Mouse (Mus musculus) lung, embryonic 16.5 days (tissue): Measurements from ENCODE around the gene Apba2. TPM values are rescaled to one million over a fixed set of nuclear protein-coding genes. Genes with fewer than 3 reads are reported as not detected.

ENCODE experiments used
- ATAC-seq: fragments of 200-750 bp; cut with Nextera tagmentation; 2 replicates; pipeline ENCODE4 v1.8.0; 2017; ENCODE audit warnings: low read depth, mild to moderate bottlenecking, moderate library complexity
- H3K27ac ChIP-seq: fragments of 300-500 bp; sonication (generic); 2 replicates; pipeline ENCODE4 v1.5.1; 2014; ENCODE audit warnings: mild to moderate bottlenecking, control low read depth, low read length
- H3K27me3 ChIP-seq: fragments of 300-500 bp; sonication (generic); 2 replicates; pipeline ENCODE4 v1.6.1; 2014; ENCODE audit warnings: low read depth, low read length, mixed read lengths; ENCODE audit not compliant: control insufficient read depth, insufficient read depth
- H3K36me3 ChIP-seq: fragments of 300-500 bp; sonication (generic); 2 replicates; pipeline ENCODE4 v1.6.1; 2014; ENCODE audit warnings: low read length; ENCODE audit not compliant: control insufficient read depth, insufficient read depth
- H3K4me1 ChIP-seq: fragments of 300-500 bp; sonication (generic); replicated peaks from 2 replicates; pipeline ENCODE4 v1.6.1; 2014; ENCODE audit warnings: low read length, mixed read lengths; ENCODE audit not compliant: control insufficient read depth, insufficient read depth
- H3K4me2 ChIP-seq: fragments of 300-500 bp; sonication (generic); 2 replicates; pipeline ENCODE4 v1.6.1; 2014; ENCODE audit warnings: low read depth, low read length, control low read depth
- H3K4me3 ChIP-seq: fragments of 300-500 bp; sonication (generic); 2 replicates; pipeline ENCODE4 v1.5.1; 2014; ENCODE audit warnings: mild to moderate bottlenecking, low read length, control low read depth
- H3K9ac ChIP-seq: fragments of 300-500 bp; sonication (generic); 2 replicates; pipeline ENCODE4 v1.6.1; 2014; ENCODE audit warnings: low read length, control low read depth
- H3K9me3 ChIP-seq: fragments of 300-500 bp; sonication (generic); 2 replicates; pipeline ENCODE4 v1.6.1; 2016; ENCODE audit warnings: low read length; ENCODE audit not compliant: control insufficient read depth
- WGBS: fragments of 180-500 bp; shearing (Covaris S2); extraction: QIAGEN DNeasy Blood & Tissue Kit; methylation state at CpG from one replicate; pipeline ENCODE4 v1.1.7; 2014; 5-methylcytosine and 5-hydroxymethylcytosine counted together
- polyA plus RNA-seq: library from polyadenylated mRNA; unstranded; fragments of >200 nt; fragmentation: Nextera tagmentation; extraction: Ambion mirVana; gene quantifications from 2 replicates; pipeline ENCODE4 v1.2.1, GENCODE M21; 2015

Gene Apba2
- polyA plus RNA-seq = 1.5 and 1.7 TPM in 2 replicates

DNA sequence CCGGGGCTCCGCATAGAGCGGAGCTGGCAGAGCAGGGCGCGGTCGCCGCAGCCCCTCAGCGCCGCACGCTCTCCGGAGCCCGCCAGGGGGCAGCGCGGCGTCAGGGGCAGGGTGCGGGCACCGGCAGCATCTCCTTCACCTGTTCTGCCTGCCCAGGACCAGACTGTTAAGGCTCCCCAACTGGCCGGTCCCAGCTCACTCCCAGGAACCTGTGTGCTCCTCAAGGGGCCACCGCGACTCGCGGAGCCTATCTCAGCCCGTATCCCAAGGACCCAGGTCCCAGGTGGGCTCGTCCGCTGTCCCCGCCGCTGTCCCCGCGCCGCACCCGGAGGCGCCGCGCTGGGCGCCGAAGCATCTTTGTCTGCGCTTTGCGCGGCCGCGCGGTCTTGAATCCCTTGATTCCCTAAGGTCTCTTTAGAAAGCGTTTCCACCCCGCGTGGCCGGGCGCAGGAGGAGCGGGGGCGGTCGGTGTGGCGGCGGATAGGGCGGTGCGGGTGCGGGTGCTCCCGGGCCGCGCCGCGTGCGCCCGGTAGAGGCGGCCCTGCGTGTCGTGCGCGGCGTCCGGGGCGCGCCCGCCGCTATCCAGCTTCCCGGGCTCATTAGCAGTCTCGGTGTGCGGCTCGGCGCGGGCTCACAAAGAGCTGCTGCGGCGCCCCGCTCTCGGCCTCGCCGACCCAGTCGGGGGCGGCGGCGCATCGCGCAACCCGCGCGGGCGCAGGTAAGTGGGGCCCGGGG lies at the start of gene Apba2:
Gene Apba2, plus strand, starts transcription at position 171 of the 735 bp plus-strand sequence.
- ATAC-seq = peak; percentile 70
- H3K4me1 ChIP-seq = peaks cover 11% of the 10 kb centered on the region; the same call in 1 of the 2 replicates
- H3K9ac ChIP-seq = peak within 1 kb of the TSS; percentile 51
- H3K4me3 ChIP-seq = peak within 1 kb of the TSS; percentile 54
- no peak within 1 kb of the TSS for H3K27ac ChIP-seq
- peaks cover 34% of the 10 kb centered on the region for H3K27me3 ChIP-seq
- no peaks in the 10 kb centered on the region for H3K36me3 ChIP-seq
- H3K9me3 ChIP-seq = peaks cover 3% of the 10 kb centered on the region; the same call in 1 of the 2 replicates
- H3K4me2 ChIP-seq = peak within 1 kb of the TSS; percentile 90
- WGBS = under 1% methylated on average over 81 of the region's 96 CpGs

DNA sequence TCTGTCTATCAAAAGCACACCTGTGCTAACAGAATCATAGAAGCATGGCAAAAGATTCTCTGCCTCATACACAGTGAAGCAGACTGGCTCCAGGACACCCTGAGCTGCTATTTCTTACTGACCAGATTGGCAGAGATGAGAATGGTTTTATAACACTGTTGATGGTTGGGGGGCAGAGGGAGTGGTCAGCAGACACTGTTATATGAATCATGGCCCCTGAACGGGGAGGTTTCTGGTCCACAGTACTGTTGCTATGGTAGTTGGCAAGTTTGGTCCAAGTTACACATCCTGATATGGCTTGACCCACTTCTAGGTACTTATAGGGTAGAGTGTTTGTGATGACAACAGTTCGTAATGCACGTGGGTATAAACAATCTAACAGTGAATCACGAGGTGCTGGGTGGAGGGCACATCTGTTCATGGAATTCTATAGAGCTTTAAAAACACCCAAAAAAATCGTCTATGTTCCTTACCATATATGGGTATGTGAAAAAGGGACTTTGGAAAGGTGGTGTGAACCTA lies 49.6 kb upstream of the Apba2 start:
- no peak for ATAC-seq
- Histone ChIP-seq H3K36me3 (no peaks in the 10 kb centered on the region), H3K9me3 (no peaks in the 10 kb centered on the region), H3K27ac (no peak overlapping the region), H3K4me2 (no peak overlapping the region), H3K27me3 (no peaks in the 10 kb centered on the region), H3K4me1 (no peaks in the 10 kb centered on the region), H3K9ac (no peak overlapping the region), H3K4me3 (no peak overlapping the region)
- 52% methylated on average over 5 of the region's 5 CpGs for WGBS

DNA sequence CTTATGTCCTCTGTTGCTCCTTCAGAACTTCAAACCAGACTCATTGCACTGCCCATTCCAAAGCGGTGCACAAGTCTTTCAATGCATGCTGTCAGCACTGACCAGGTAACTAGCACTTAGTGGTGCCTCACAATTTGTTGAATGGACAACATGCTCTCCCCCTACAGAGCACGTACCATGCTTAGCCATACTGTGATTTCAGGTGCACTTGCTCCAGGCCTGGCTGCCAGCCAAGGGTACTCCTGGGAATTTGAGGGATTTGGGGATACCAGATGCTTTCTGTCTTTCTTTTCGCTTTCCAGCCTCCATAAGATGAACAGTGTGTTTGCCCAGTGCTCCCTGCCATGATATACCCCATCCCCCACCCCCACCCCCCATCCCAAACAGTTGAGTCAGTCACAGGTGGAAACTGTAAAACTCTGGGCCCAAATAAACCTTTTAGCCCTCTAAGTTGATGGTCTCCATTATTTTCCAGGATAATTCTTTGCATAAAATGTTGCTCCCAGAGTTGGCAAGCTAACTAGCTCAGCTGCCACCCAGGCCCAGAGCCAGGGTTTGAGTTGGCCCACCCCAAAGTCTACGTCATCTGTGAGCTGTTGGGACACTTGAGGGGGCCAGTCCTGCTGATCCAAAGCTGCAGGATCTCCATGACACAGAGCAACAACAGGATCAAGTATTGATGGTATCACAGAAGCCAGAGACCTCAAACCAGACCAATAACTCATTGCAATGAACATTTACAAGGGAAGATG lies 48.9 kb upstream of the Apba2 start:
- WGBS = 68% methylated on average over 4 of the region's 4 CpGs
- H3K27ac ChIP-seq = no peak overlapping the region
- H3K36me3 ChIP-seq = no peaks in the 10 kb centered on the region
- no peaks in the 10 kb centered on the region for H3K9me3 ChIP-seq
- no peaks in the 10 kb centered on the region for H3K27me3 ChIP-seq
- H3K9ac ChIP-seq = no peak overlapping the region
- H3K4me2 ChIP-seq = no peak overlapping the region
- ATAC-seq = no peak
- no peaks in the 10 kb centered on the region for H3K4me1 ChIP-seq
- H3K4me3 ChIP-seq = no peak overlapping the region

DNA sequence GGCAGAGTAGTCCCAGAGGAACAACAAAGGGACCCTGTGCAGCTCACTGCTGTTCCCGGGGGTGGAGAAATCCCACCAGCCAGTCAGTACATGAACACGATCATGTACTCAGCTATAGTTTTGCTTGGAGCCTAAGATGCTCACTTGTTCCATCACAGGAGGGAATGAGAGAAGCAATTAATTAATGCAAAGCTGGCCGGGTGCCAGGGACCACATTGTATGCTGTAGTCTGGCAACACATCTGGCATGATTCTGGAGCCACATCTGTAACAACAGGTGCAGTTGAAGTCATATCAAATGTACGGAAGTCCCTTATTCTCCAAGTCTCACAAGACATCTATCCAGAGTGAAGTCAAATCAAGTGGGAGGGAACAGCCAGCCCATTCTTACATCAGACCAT lies 45.3 kb upstream of the Apba2 start:
- ATAC-seq = no peak
- no peak overlapping the region for H3K4me3 ChIP-seq
- no peak overlapping the region for H3K4me2 ChIP-seq
- WGBS = 72% methylated on average over 4 of the region's 4 CpGs
- H3K27ac ChIP-seq = no peak overlapping the region
- H3K27me3 ChIP-seq = no peaks in the 10 kb centered on the region
- H3K4me1 ChIP-seq = no peaks in the 10 kb centered on the region
- H3K9me3 ChIP-seq = no peaks in the 10 kb centered on the region
- H3K36me3 ChIP-seq = no peaks in the 10 kb centered on the region
- H3K9ac ChIP-seq = no peak overlapping the region

DNA sequence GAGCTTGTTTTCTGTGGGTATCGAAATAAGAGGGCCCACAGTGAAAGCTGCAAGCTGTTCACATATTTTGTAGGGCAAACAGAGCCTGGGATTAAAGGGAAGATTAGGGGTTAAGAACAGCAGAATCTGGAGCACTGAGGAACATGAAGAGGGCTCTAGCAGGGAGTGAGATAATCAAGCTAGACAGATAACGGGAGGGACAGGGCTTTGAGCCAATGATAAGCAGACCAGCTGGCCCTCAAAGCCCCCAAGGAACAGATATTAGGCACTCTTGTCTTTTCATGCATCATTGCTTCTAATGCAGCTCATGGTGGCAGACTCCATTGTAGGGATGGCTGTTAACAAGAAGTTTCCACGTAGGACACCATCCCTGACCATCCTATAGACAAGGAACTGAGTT lies 44.8 kb upstream of the Apba2 start:
- H3K4me1 ChIP-seq = no peaks in the 10 kb centered on the region
- WGBS = 68% methylated on average over 3 of the region's 3 CpGs
- ATAC-seq = no peak
- H3K36me3 ChIP-seq = no peaks in the 10 kb centered on the region
- H3K9me3 ChIP-seq = no peaks in the 10 kb centered on the region
- H3K27me3 ChIP-seq = no peaks in the 10 kb centered on the region
- H3K9ac ChIP-seq = no peak overlapping the region
- H3K4me3 ChIP-seq = no peak overlapping the region
- no peak overlapping the region for H3K27ac ChIP-seq
- no peak overlapping the region for H3K4me2 ChIP-seq

DNA sequence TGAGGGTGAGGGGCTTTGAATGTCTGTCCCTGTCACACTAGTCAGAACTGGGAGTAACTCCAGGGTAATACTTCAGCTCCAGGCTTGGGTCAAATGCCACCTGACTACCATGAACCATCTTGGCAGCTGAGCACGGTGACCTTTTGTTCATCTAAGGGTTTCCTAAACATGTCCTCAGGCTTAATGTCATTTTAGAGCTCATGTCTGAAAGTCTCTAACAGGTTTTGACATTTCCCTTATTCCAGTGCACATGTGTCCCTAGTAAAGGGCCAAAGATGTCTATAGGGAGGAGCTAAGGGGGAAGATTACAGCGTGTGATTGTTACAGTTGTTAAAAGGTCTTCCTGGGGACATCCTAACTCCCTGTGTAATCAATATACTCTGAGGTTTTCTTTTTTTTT lies 43.7 kb upstream of the Apba2 start:
- H3K27me3 ChIP-seq = no peaks in the 10 kb centered on the region
- H3K27ac ChIP-seq = no peak overlapping the region
- H3K4me1 ChIP-seq = no peaks in the 10 kb centered on the region
- H3K36me3 ChIP-seq = no peaks in the 10 kb centered on the region
- H3K9ac ChIP-seq = no peak overlapping the region
- H3K9me3 ChIP-seq = no peaks in the 10 kb centered on the region
- no peak for ATAC-seq
- 86% methylated on average over 2 of the region's 2 CpGs for whole genome bisulfite sequencing
- no peak overlapping the region for H3K4me2 ChIP-seq
- H3K4me3 ChIP-seq = no peak overlapping the region

DNA sequence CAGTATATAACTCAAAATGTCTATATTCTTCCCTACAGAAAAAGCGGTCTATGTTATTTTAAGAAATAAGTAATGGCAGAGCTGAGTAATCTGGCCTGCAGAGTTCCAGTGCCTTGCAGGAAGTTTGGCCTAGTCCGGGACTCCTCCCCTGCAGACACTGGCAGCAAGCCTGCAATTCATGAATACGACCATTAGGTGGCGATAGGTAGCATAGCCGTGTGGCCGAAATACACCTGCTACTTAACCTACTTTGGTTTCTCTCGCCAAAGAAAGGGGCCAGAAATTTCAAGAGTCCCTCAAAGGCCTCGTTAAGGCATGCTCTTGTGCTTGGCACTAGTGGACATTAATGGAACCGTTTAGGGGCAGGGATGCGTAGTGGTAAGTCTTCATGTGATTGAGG lies 4.1 kb upstream of the Apba2 start:
- H3K9me3 ChIP-seq = peaks cover 3% of the 10 kb centered on the region; the same call in 1 of the 2 replicates
- no peak overlapping the region for H3K4me2 ChIP-seq
- 33% methylated on average over 10 of the region's 10 CpGs for WGBS
- H3K9ac ChIP-seq = no peak overlapping the region
- no peaks in the 10 kb centered on the region for H3K36me3 ChIP-seq
- H3K27me3 ChIP-seq = peaks cover 21% of the 10 kb centered on the region
- no peak for ATAC-seq
- no peak overlapping the region for H3K27ac ChIP-seq
- no peak overlapping the region for H3K4me3 ChIP-seq
- peaks cover 10% of the 10 kb centered on the region; the same call in 1 of the 2 replicates for H3K4me1 ChIP-seq

DNA sequence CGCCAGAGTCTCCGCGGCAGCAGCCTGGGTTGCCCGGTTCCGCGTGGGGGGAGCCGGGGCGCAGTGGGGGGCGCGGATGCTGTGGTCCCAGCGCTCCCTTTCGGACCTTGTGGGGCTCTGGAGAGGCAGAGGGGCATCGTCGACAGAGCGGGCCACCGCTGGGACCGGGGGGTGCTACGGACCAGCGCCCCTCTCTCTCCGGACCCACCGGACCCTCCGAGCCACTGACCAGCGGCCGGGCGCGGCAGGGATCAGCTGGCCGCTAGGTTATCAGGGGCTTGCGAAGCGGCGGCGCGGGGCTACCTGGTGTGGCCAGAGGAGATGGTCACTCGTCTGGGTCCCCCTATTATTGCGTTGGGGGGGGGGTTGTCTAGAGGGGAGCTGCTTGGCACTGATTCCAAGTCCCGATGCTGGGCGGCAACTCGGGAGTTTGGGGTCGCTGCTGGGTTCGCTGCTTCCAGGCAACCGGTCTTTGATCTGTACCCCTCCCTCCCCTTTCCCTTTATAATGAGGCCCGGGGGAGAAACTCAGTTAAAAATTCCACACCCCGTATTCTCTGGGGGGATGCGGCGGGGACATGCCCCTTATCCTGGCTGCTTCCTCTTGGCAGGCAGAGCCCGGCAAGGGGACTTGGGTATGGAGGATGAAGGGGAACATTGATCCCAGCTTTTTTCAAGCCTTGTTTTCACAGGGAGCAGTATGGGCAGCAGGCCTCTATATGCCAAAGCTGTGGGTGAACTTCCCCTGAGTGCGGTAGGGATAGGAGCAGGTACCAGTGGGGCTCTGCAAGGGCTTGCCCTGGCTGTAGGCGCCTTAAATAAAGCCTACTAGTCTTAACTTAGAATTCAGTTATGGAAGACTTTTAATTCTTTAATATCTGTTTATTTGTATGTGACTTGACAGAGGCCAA lies 1.0 kb downstream of the Apba2 start:
- H3K27ac ChIP-seq = no peak overlapping the region
- peaks cover 34% of the 10 kb centered on the region for H3K27me3 ChIP-seq
- peak; percentile 10; the same call in 1 of the 2 replicates for ATAC-seq
- H3K9me3 ChIP-seq = peaks cover under 1% of the 10 kb centered on the region; the same call in 1 of the 2 replicates
- H3K4me2 ChIP-seq = peak overlapping the region; percentile 90
- WGBS = 2% methylated on average over 46 of the region's 47 CpGs
- peak overlapping the region; percentile 51 for H3K9ac ChIP-seq
- H3K36me3 ChIP-seq = no peaks in the 10 kb centered on the region
- H3K4me3 ChIP-seq = peak overlapping the region; percentile 54
- peaks cover 11% of the 10 kb centered on the region; the same call in 1 of the 2 replicates for H3K4me1 ChIP-seq
